Mouse (Mus musculus) c-Kit-negative CD71-positive TER-119-positive erythroid progenitor cells, embryonic 14.5 days (primary cell): ENCODE results near the gene Eif4g3.
A peak's percentile ranks its signal among the peaks of the same experiment; 100 is the strongest.
"Not testable (repeated sequence)": the region's sequence is repeated elsewhere in the genome, so short reads cannot be mapped to it uniquely, and the experiment has no call there.

Source experiments
- DNase-seq: peaks from one replicate; pipeline ENCODE4 v3.0.0-alpha.2; 2013; ENCODE audit warnings: low read depth, low spot score

The Eif4g3 gene

GRCm38 (mm10) chr4:138022761-138023160, 29.9 kb downstream of the Eif4g3 start:
- no peak for DNase-seq

GRCm38 (mm10) chr4:138023403-138024100, 30.7 kb downstream of the Eif4g3 start:
- no peak for DNase-seq

GRCm38 (mm10) chr4:138029168-138029567, 36.3 kb downstream of the Eif4g3 start:
- no peak for DNase-seq

- DNase-seq = no peak
Measured at GRCm38 (mm10) chr4:138031828-138032227, 39.0 kb downstream of the Eif4g3 start.

GRCm38 (mm10) chr4:138033871-138034270, 41.0 kb downstream of the Eif4g3 start:
- no peak for DNase-seq

- DNase-seq = no peak
Measured at GRCm38 (mm10) chr4:138035435-138036120, 42.8 kb downstream of the Eif4g3 start.

- DNase-seq = no peak
Measured at GRCm38 (mm10) chr4:138037110-138037509, 44.3 kb downstream of the Eif4g3 start.

- DNase-seq = no peak
Measured at GRCm38 (mm10) chr4:138037896-138038295, 45.1 kb downstream of the Eif4g3 start.

GRCm38 (mm10) chr4:138038365-138039274, 45.8 kb downstream of the Eif4g3 start:
- no peak for DNase-seq

- no peak for DNase-seq
Measured at GRCm38 (mm10) chr4:138039275-138039651, 46.4 kb downstream of the Eif4g3 start.

- no peak for DNase-seq
Measured at GRCm38 (mm10) chr4:138040589-138040988, 47.8 kb downstream of the Eif4g3 start.

- no peak for DNase-seq
Measured at GRCm38 (mm10) chr4:138041566-138042256, 48.9 kb downstream of the Eif4g3 start.

- no peak for DNase-seq
Measured at GRCm38 (mm10) chr4:138042257-138042589, 49.4 kb downstream of the Eif4g3 start.

- DNase-seq = no peak
Measured at GRCm38 (mm10) chr4:138042625-138043024, 49.8 kb downstream of the Eif4g3 start.

- no peak for DNase-seq
Measured at GRCm38 (mm10) chr4:138044841-138045500, 52.1 kb downstream of the Eif4g3 start.

- DNase-seq = peak; percentile 2
Measured at GRCm38 (mm10) chr4:138045809-138046208, 53.0 kb downstream of the Eif4g3 start.

GRCm38 (mm10) chr4:138046371-138046770, 53.5 kb downstream of the Eif4g3 start:
- no peak for DNase-seq

- no peak for DNase-seq
Measured at GRCm38 (mm10) chr4:138049547-138049946, 56.7 kb downstream of the Eif4g3 start.

- no peak for DNase-seq
Measured at GRCm38 (mm10) chr4:138051488-138051887, 58.7 kb downstream of the Eif4g3 start.

- no peak for DNase-seq
Measured at GRCm38 (mm10) chr4:138056658-138057057, 63.8 kb downstream of the Eif4g3 start.

GRCm38 (mm10) chr4:138057196-138057754, 64.5 kb downstream of the Eif4g3 start:
- DNase-seq = not testable (repeated sequence)
